Mouse (Mus musculus) forebrain, embryonic 12.5 days (tissue): ENCODE results near the gene Adamtsl3. TPM values are rescaled to one million over a fixed set of nuclear protein-coding genes. Genes with fewer than 3 reads are reported as not detected.

ENCODE experiments used
- ATAC-seq: fragments of 200-750 bp; cut with Nextera tagmentation; 2 replicates; pipeline ENCODE4 v1.8.0; 2017; ENCODE audit warnings: moderate TSS enrichment; ENCODE audit not compliant: low FRiP score
- H3K27ac ChIP-seq: fragments of 300-500 bp; sonication (generic); 2 replicates; pipeline ENCODE4 v1.5.1; 2016; ENCODE audit warnings: mild to moderate bottlenecking
- H3K27me3 ChIP-seq: fragments of 300-500 bp; sonication (generic); 2 replicates; pipeline ENCODE4 v1.6.1; 2016; ENCODE audit warnings: mild to moderate bottlenecking
- H3K36me3 ChIP-seq: fragments of 300-500 bp; sonication (generic); replicated peaks from 2 replicates; pipeline ENCODE4 v1.6.1; 2016; ENCODE audit warnings: mild to moderate bottlenecking
- H3K4me1 ChIP-seq: fragments of 300-500 bp; sonication (generic); 2 replicates; pipeline ENCODE4 v1.6.1; 2016
- H3K4me2 ChIP-seq: fragments of 300-500 bp; sonication (generic); 2 replicates; pipeline ENCODE4 v1.6.1; 2016; ENCODE audit warnings: mild to moderate bottlenecking, moderate library complexity
- H3K4me3 ChIP-seq: fragments of 300-500 bp; sonication (generic); replicated peaks from 2 replicates; pipeline ENCODE4 v1.5.1; 2016; ENCODE audit warnings: mild to moderate bottlenecking
- H3K9ac ChIP-seq: fragments of 300-500 bp; sonication (generic); 2 replicates; pipeline ENCODE4 v1.6.1; 2016; ENCODE audit warnings: mild to moderate bottlenecking
- H3K9me3 ChIP-seq: fragments of 300-500 bp; sonication (generic); 2 replicates; pipeline ENCODE4 v1.6.1; 2016
- WGBS: fragments of 180-500 bp; shearing (Covaris S2); methylation state at CpG from one replicate; pipeline ENCODE4 v1.1.7; 2016; 5-methylcytosine and 5-hydroxymethylcytosine counted together
- polyA plus RNA-seq: library from polyadenylated mRNA; unstranded; fragments of >200 nt; fragmentation: Nextera tagmentation; extraction: Ambion mirVana; gene quantifications from 2 replicates; pipeline ENCODE4 v1.2.1, GENCODE M21; 2016

Adamtsl3 gene
- polyA plus RNA-seq, 1 experiment from 2014 or later, result 0.56 TPM

GRCm38 (mm10) chr7:82556417-82556816 lies 220.9 kb downstream of the Adamtsl3 start:
- Histone ChIP-seq H3K27me3 (no peaks in the 10 kb centered on the region), H3K36me3 (no peaks in the 10 kb centered on the region), H3K4me3 (no peak overlapping the region), H3K9ac (no peak overlapping the region), H3K27ac (no peak overlapping the region), H3K4me1 (no peaks in the 10 kb centered on the region), H3K9me3 (no peaks in the 10 kb centered on the region), H3K4me2 (no peak overlapping the region)
- WGBS, result 88% methylated on average over 10 of the region's 10 CpGs
- ATAC-seq, result no peak

GRCm38 (mm10) chr7:82557111-82557510 lies 221.6 kb downstream of the Adamtsl3 start:
- H3K9me3 ChIP-seq, result no peaks in the 10 kb centered on the region
- H3K4me3 ChIP-seq, result no peak overlapping the region
- no peak overlapping the region for H3K4me2 ChIP-seq
- no peaks in the 10 kb centered on the region for H3K4me1 ChIP-seq
- H3K27ac ChIP-seq, result no peak overlapping the region
- 84% methylated on average over 11 of the region's 11 CpGs for WGBS
- H3K36me3 ChIP-seq, result no peaks in the 10 kb centered on the region
- no peak overlapping the region for H3K9ac ChIP-seq
- no peak for ATAC-seq
- H3K27me3 ChIP-seq, result no peaks in the 10 kb centered on the region

- WGBS, result 48% methylated on average over 8 of the region's 8 CpGs
- Histone ChIP-seq H3K36me3 (no peaks in the 10 kb centered on the region), H3K9ac (no peak overlapping the region), H3K27ac (no peak overlapping the region), H3K9me3 (no peaks in the 10 kb centered on the region), H3K4me2 (no peak overlapping the region), H3K4me3 (no peak overlapping the region), H3K4me1 (no peaks in the 10 kb centered on the region), H3K27me3 (no peaks in the 10 kb centered on the region)
- no peak for ATAC-seq
These were observed 231.2 kb downstream of the Adamtsl3 start for GRCm38 (mm10) chr7:82566688-82567087.

GRCm38 (mm10) chr7:82567811-82568210 lies 232.3 kb downstream of the Adamtsl3 start:
- no peak for ATAC-seq
- no peaks in the 10 kb centered on the region for H3K27me3 ChIP-seq
- H3K9ac ChIP-seq, result no peak overlapping the region
- no peaks in the 10 kb centered on the region for H3K9me3 ChIP-seq
- no peak overlapping the region for H3K27ac ChIP-seq
- 96% methylated on average over 3 of the region's 3 CpGs for WGBS
- H3K36me3 ChIP-seq, result no peaks in the 10 kb centered on the region
- no peaks in the 10 kb centered on the region for H3K4me1 ChIP-seq
- H3K4me2 ChIP-seq, result no peak overlapping the region
- no peak overlapping the region for H3K4me3 ChIP-seq

GRCm38 (mm10) chr7:82572981-82573380 lies 237.5 kb downstream of the Adamtsl3 start:
- WGBS, result 75% methylated on average over 1 of the region's 1 CpGs
- no peaks in the 10 kb centered on the region for H3K9me3 ChIP-seq
- no peaks in the 10 kb centered on the region for H3K4me1 ChIP-seq
- no peaks in the 10 kb centered on the region for H3K27me3 ChIP-seq
- no peak overlapping the region for H3K27ac ChIP-seq
- no peak overlapping the region for H3K9ac ChIP-seq
- no peak for ATAC-seq
- H3K4me2 ChIP-seq, result no peak overlapping the region
- no peaks in the 10 kb centered on the region for H3K36me3 ChIP-seq
- no peak overlapping the region for H3K4me3 ChIP-seq

- ATAC-seq, result no peak
- Histone ChIP-seq H3K9me3 (no peaks in the 10 kb centered on the region), H3K4me2 (no peak overlapping the region), H3K36me3 (no peaks in the 10 kb centered on the region), H3K27ac (no peak overlapping the region), H3K27me3 (no peaks in the 10 kb centered on the region), H3K4me3 (no peak overlapping the region), H3K9ac (no peak overlapping the region), H3K4me1 (no peaks in the 10 kb centered on the region)
- 90% methylated on average over 3 of the region's 3 CpGs for WGBS
These were observed 244.5 kb downstream of the Adamtsl3 start for GRCm38 (mm10) chr7:82580007-82580406.

- H3K27me3 ChIP-seq, result no peaks in the 10 kb centered on the region
- H3K36me3 ChIP-seq, result no peaks in the 10 kb centered on the region
- 72% methylated on average over 5 of the region's 5 CpGs for WGBS
- no peaks in the 10 kb centered on the region for H3K9me3 ChIP-seq
- no peak overlapping the region for H3K27ac ChIP-seq
- H3K4me2 ChIP-seq, result no peak overlapping the region
- H3K9ac ChIP-seq, result no peak overlapping the region
- ATAC-seq, result no peak
- no peaks in the 10 kb centered on the region for H3K4me1 ChIP-seq
- H3K4me3 ChIP-seq, result no peak overlapping the region
These were observed 246.3 kb downstream of the Adamtsl3 start for GRCm38 (mm10) chr7:82581802-82582201.

- ATAC-seq, result no peak
- H3K4me3 ChIP-seq, result no peak overlapping the region
- H3K4me1 ChIP-seq, result no peaks in the 10 kb centered on the region
- WGBS, result 85% methylated on average over 4 of the region's 4 CpGs
- H3K4me2 ChIP-seq, result no peak overlapping the region
- H3K36me3 ChIP-seq, result no peaks in the 10 kb centered on the region
- H3K27me3 ChIP-seq, result no peaks in the 10 kb centered on the region
- H3K9me3 ChIP-seq, result no peaks in the 10 kb centered on the region
- no peak overlapping the region for H3K27ac ChIP-seq
- no peak overlapping the region for H3K9ac ChIP-seq
These were observed 247.0 kb downstream of the Adamtsl3 start for GRCm38 (mm10) chr7:82582534-82582933.

- Histone ChIP-seq H3K27ac (no peak overlapping the region), H3K9me3 (no peaks in the 10 kb centered on the region), H3K4me2 (no peak overlapping the region), H3K4me3 (no peak overlapping the region), H3K27me3 (no peaks in the 10 kb centered on the region), H3K36me3 (no peaks in the 10 kb centered on the region), H3K4me1 (no peaks in the 10 kb centered on the region), H3K9ac (no peak overlapping the region)
- WGBS, result 85% methylated on average over 6 of the region's 6 CpGs
- ATAC-seq, result no peak
These were observed 255.4 kb downstream of the Adamtsl3 start for GRCm38 (mm10) chr7:82590931-82591330.

- ATAC-seq, result no peak
These were observed 266.5 kb downstream of the Adamtsl3 start for GRCm38 (mm10) chr7:82602008-82602407.

GRCm38 (mm10) chr7:82605425-82605824 lies 269.9 kb downstream of the Adamtsl3 start:
- Histone ChIP-seq H3K9me3 (no peaks in the 10 kb centered on the region), H3K4me1 (no peaks in the 10 kb centered on the region), H3K9ac (no peak overlapping the region), H3K4me3 (no peak overlapping the region), H3K4me2 (no peak overlapping the region), H3K27me3 (no peaks in the 10 kb centered on the region), H3K27ac (no peak overlapping the region), H3K36me3 (no peaks in the 10 kb centered on the region)
- no peak for ATAC-seq
- WGBS, result 77% methylated on average over 6 of the region's 6 CpGs

More at GRCm38 (mm10) chr7:82602008-82602407, 266.5 kb downstream of the Adamtsl3 start:
- Histone ChIP-seq H3K36me3 (no peaks in the 10 kb centered on the region), H3K4me2 (no peak overlapping the region), H3K27me3 (no peaks in the 10 kb centered on the region), H3K9me3 (no peaks in the 10 kb centered on the region), H3K27ac (no peak overlapping the region), H3K9ac (no peak overlapping the region), H3K4me1 (no peaks in the 10 kb centered on the region), H3K4me3 (no peak overlapping the region)
- 84% methylated on average over 4 of the region's 4 CpGs for WGBS

- H3K9me3 ChIP-seq, result no peaks in the 10 kb centered on the region
- H3K27me3 ChIP-seq, result no peaks in the 10 kb centered on the region
- WGBS, result 69% methylated on average over 3 of the region's 3 CpGs
- no peak overlapping the region for H3K4me2 ChIP-seq
- no peak overlapping the region for H3K27ac ChIP-seq
- H3K36me3 ChIP-seq, result no peaks in the 10 kb centered on the region
- no peak overlapping the region for H3K9ac ChIP-seq
- no peak for ATAC-seq
- no peak overlapping the region for H3K4me3 ChIP-seq
- no peaks in the 10 kb centered on the region for H3K4me1 ChIP-seq
These were observed 274.1 kb downstream of the Adamtsl3 start for GRCm38 (mm10) chr7:82609629-82610028.

GRCm38 (mm10) chr7:82625342-82625741 lies 289.8 kb downstream of the Adamtsl3 start:
- Histone ChIP-seq H3K27me3 (no peaks in the 10 kb centered on the region), H3K36me3 (no peaks in the 10 kb centered on the region), H3K9ac (no peak overlapping the region), H3K4me3 (no peak overlapping the region), H3K27ac (no peak overlapping the region), H3K9me3 (no peaks in the 10 kb centered on the region), H3K4me2 (no peak overlapping the region), H3K4me1 (no peaks in the 10 kb centered on the region)
- WGBS, result 33% methylated on average over 7 of the region's 7 CpGs
- no peak for ATAC-seq
